Mouse (Mus musculus) heart, embryonic 16.5 days (tissue): ENCODE measurements around the gene Srsf5. TPM values are rescaled to one million over a fixed set of nuclear protein-coding genes. Genes with fewer than 3 reads are reported as not detected.
"Not testable (repeated sequence)": the region's sequence is repeated elsewhere in the genome, so short reads cannot be mapped to it uniquely, and the experiment has no call there.

Source experiments
- ATAC-seq: fragments of 200-750 bp; cut with Nextera tagmentation; replicated peaks from 2 replicates; pipeline ENCODE4 v1.8.0; 2017; ENCODE audit warnings: moderate number of reproducible peaks; ENCODE audit not compliant: insufficient read depth, low FRiP score; ENCODE audit errors: extremely low read depth
- H3K27ac ChIP-seq: fragments of 300-500 bp; sonication (generic); 2 replicates; pipeline ENCODE4 v1.5.1; 2014; ENCODE audit warnings: mild to moderate bottlenecking, low read length, control low read depth, moderate library complexity
- H3K27me3 ChIP-seq: fragments of 300-500 bp; sonication (generic); 2 replicates; pipeline ENCODE4 v1.6.1; 2014; ENCODE audit warnings: low read length, mixed read lengths; ENCODE audit not compliant: control insufficient read depth, insufficient read depth
- H3K36me3 ChIP-seq: fragments of 300-500 bp; sonication (generic); 2 replicates; pipeline ENCODE4 v1.6.1; 2014; ENCODE audit not compliant: control insufficient read depth, insufficient read depth
- H3K4me1 ChIP-seq: fragments of 300-500 bp; sonication (generic); 2 replicates; pipeline ENCODE4 v1.6.1; 2014; ENCODE audit warnings: low read length, mixed read lengths; ENCODE audit not compliant: control insufficient read depth, insufficient read depth
- H3K4me2 ChIP-seq: fragments of 300-500 bp; sonication (generic); 2 replicates; pipeline ENCODE4 v1.6.1; 2014; ENCODE audit warnings: low read depth, mild to moderate bottlenecking, control low read depth, low read length
- H3K4me3 ChIP-seq: fragments of 300-500 bp; sonication (generic); 2 replicates; pipeline ENCODE4 v1.5.1; 2014; ENCODE audit warnings: mild to moderate bottlenecking, control low read depth, low read length
- H3K9ac ChIP-seq: fragments of 300-500 bp; sonication (generic); 2 replicates; pipeline ENCODE4 v1.6.1; 2014; ENCODE audit warnings: low read length, control low read depth
- H3K9me3 ChIP-seq: fragments of 300-500 bp; sonication (generic); replicated peaks from 2 replicates; pipeline ENCODE4 v1.6.1; 2016; ENCODE audit warnings: low read length; ENCODE audit not compliant: control insufficient read depth
- WGBS: fragments of 180-500 bp; shearing (Covaris S2); extraction: QIAGEN DNeasy Blood & Tissue Kit; methylation state at CpG from one replicate; pipeline ENCODE4 v1.1.7; 2014; 5-methylcytosine and 5-hydroxymethylcytosine counted together
- polyA plus RNA-seq: library from polyadenylated mRNA; unstranded; fragments of >200 nt; fragmentation: Nextera tagmentation; extraction: Ambion mirVana; gene quantifications from 2 replicates; pipeline ENCODE4 v1.2.1, GENCODE M21; 2015

Gene Srsf5
- polyA plus RNA-seq, 1 experiment from 2014 or later = 345 TPM

- no peaks in the 10 kb centered on the region for H3K27me3 ChIP-seq
- no peak overlapping the region for H3K4me3 ChIP-seq
- WGBS = 94% methylated on average over 3 of the region's 3 CpGs
- peaks cover 6% of the 10 kb centered on the region for H3K36me3 ChIP-seq
- H3K27ac ChIP-seq = no peak overlapping the region
- no peak for ATAC-seq
- H3K9me3 ChIP-seq = no peaks in the 10 kb centered on the region
- H3K9ac ChIP-seq = no peak overlapping the region
- no peak overlapping the region for H3K4me2 ChIP-seq
- H3K4me1 ChIP-seq = peaks cover 5% of the 10 kb centered on the region; the same call in 1 of the 2 replicates
These were observed 3.4 kb upstream of the Srsf5 start for GRCm38 (mm10) chr12:80941886-80942285.

GRCm38 (mm10) chr12:80943395-80943794, 1.9 kb upstream of the Srsf5 start:
- ATAC-seq = no peak
- Histone ChIP-seq H3K4me1 (peaks cover 15% of the 10 kb centered on the region), H3K27me3 (no peaks in the 10 kb centered on the region), H3K9me3 (no peaks in the 10 kb centered on the region), H3K27ac (no peak overlapping the region), H3K4me2 (no peak overlapping the region), H3K36me3 (peaks cover 18% of the 10 kb centered on the region), H3K4me3 (no peak overlapping the region), H3K9ac (no peak overlapping the region)
- 66% methylated on average over 3 of the region's 3 CpGs for WGBS

GRCm38 (mm10) chr12:80944204-80944603, 1.1 kb upstream of the Srsf5 start:
- ATAC-seq = no peak
- Histone ChIP-seq H3K27me3 (no peaks in the 10 kb centered on the region), H3K27ac (no peak overlapping the region), H3K4me3 (no peak overlapping the region), H3K36me3 (peaks cover 23% of the 10 kb centered on the region), H3K4me2 (no peak overlapping the region), H3K4me1 (peaks cover 17% of the 10 kb centered on the region), H3K9me3 (no peaks in the 10 kb centered on the region), H3K9ac (no peak overlapping the region)
- WGBS = 86% methylated on average over 4 of the region's 4 CpGs

GRCm38 (mm10) chr12:80944963-80945333, 356 bp upstream of the Srsf5 start:
- H3K4me2 ChIP-seq = peak overlapping the region; percentile 64
- H3K9ac ChIP-seq = peak overlapping the region; percentile 69
- peak overlapping the region; percentile 77 for H3K27ac ChIP-seq
- H3K36me3 ChIP-seq = peaks cover 27% of the 10 kb centered on the region
- peaks cover 17% of the 10 kb centered on the region for H3K4me1 ChIP-seq
- H3K9me3 ChIP-seq, H3K27me3 ChIP-seq: not testable (repeated sequence)
- H3K4me3 ChIP-seq = peak overlapping the region; percentile 95
- WGBS = under 1% methylated on average over 9 of the region's 9 CpGs
- ATAC-seq = peak; percentile 5

- Histone ChIP-seq H3K4me1 (peaks cover 20% of the 10 kb centered on the region), H3K27me3 (no peaks in the 10 kb centered on the region), H3K36me3 (peaks cover 32% of the 10 kb centered on the region), H3K4me3 (peak overlapping the region; percentile 95), H3K9ac (peak overlapping the region; percentile 99), H3K27ac (peak overlapping the region; percentile 99), H3K9me3 (no peaks in the 10 kb centered on the region), H3K4me2 (peak overlapping the region; percentile 88)
- 0% methylated on average over 39 of the region's 47 CpGs for WGBS
- ATAC-seq = peak; percentile 96
These were observed 672 bp downstream of the Srsf5 start for GRCm38 (mm10) chr12:80945996-80946355.

GRCm38 (mm10) chr12:80948202-80948601, 2.9 kb downstream of the Srsf5 start:
- 90% methylated on average over 18 of the region's 18 CpGs for WGBS
- H3K36me3 ChIP-seq = peaks cover 47% of the 10 kb centered on the region
- no peak for ATAC-seq
- no peak overlapping the region for H3K4me3 ChIP-seq
- no peak overlapping the region for H3K4me2 ChIP-seq
- no peaks in the 10 kb centered on the region for H3K27me3 ChIP-seq
- no peaks in the 10 kb centered on the region for H3K9me3 ChIP-seq
- no peak overlapping the region for H3K9ac ChIP-seq
- no peak overlapping the region for H3K27ac ChIP-seq
- peaks cover 29% of the 10 kb centered on the region for H3K4me1 ChIP-seq

GRCm38 (mm10) chr12:80949603-80950002, 4.3 kb downstream of the Srsf5 start:
- not testable (repeated sequence) for H3K9ac ChIP-seq, ATAC-seq, H3K27me3 ChIP-seq, H3K9me3 ChIP-seq, H3K4me3 ChIP-seq, H3K27ac ChIP-seq, H3K4me2 ChIP-seq
- Histone ChIP-seq H3K4me1 (peaks cover 29% of the 10 kb centered on the region), H3K36me3 (peaks cover 55% of the 10 kb centered on the region)
- 88% methylated on average over 15 of the region's 16 CpGs for WGBS

- Histone ChIP-seq H3K9ac (no peak overlapping the region), H3K27me3 (no peaks in the 10 kb centered on the region), H3K4me3 (no peak overlapping the region), H3K4me2 (no peak overlapping the region), H3K4me1 (peaks cover 25% of the 10 kb centered on the region), H3K9me3 (no peaks in the 10 kb centered on the region), H3K27ac (no peak overlapping the region), H3K36me3 (peaks cover 70% of the 10 kb centered on the region)
- no peak for ATAC-seq
- 90% methylated on average over 3 of the region's 3 CpGs for whole genome bisulfite sequencing
These were observed 6.4 kb downstream of the Srsf5 start for GRCm38 (mm10) chr12:80951640-80952219.

GRCm38 (mm10) chr12:80952526-80952925, 7.2 kb downstream of the Srsf5 start:
- WGBS = 96% methylated on average over 1 of the region's 1 CpGs

More at GRCm38 (mm10) chr12:80952526-80952925, 7.2 kb downstream of the Srsf5 start:
- Histone ChIP-seq H3K27ac (no peak overlapping the region), H3K4me2 (no peak overlapping the region), H3K4me3 (no peak overlapping the region), H3K4me1 (peaks cover 18% of the 10 kb centered on the region), H3K27me3 (no peaks in the 10 kb centered on the region), H3K9ac (no peak overlapping the region), H3K36me3 (peaks cover 70% of the 10 kb centered on the region), H3K9me3 (no peaks in the 10 kb centered on the region)
- no peak for ATAC-seq
